Mouse (Mus musculus) mouse trophoblast stem cell (cell line): ENCODE measurements around the gene Hsf5.

Source experiments
- in situ Hi-C, 2 experiments: fragments of 300-500 bp; cut with MseI, MboI; formaldehyde crosslinking; loops; 2 replicates in 1 of 2; 3 replicates in 1 of 2; pipeline ENCODE4 v1.15.1; 2025

Gene Hsf5

GRCm38 (mm10) chr11:87616790-87617474, at the start of gene Hsf5:
Hsf5 (plus strand) TSS chr11:87617164.
- in situ Hi-C loops, result no loop called here

DNA sequence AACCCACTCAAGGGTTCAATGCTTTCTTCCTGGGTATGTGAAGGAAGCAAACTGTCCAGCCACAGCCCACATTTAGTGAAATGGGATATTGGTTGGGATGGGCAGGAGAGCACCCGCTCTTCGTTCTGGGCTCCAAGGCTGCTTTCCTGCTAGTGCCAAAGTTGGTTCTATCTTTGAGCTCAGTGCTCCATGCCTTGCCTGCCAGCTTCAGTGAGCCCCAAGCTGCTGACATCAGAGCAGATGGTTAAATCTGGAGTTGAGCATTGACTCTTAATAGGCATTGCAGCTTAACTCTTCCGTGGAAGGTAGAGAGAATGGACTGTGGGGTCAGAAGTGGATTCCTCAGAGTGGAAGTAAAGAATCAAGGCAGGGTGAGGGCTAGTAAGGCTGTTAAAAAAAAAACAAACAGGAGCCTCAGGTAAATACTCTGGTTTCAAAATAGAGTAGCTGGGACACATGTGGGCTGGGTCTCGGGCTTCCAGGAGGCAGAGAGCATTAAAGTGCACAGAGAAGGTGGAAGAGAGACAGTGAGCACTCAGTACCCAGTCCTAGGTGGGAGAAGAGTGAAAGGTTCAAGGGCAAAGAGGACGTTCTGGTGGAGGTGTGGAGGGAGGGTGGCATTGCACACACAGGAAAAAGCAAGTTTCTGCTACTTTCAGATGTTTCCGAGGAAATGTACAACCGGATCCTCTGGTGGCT, 48.6 kb upstream of the Hsf5 start, which contains the start of gene Sept4:
Gene Sept4 (plus strand): TSS at position 649 of the 699 bp plus-strand sequence.
- in situ Hi-C loops, result no loop called here

GRCm38 (mm10) chr11:87570743-87571142, 46.2 kb upstream of the Hsf5 start:
- in situ Hi-C loops, result no loop called here

- in situ Hi-C loops, result no loop called here
These were observed 45.5 kb upstream of the Hsf5 start for GRCm38 (mm10) chr11:87571361-87571950.

- in situ Hi-C loops, result no loop called here
These were observed 43.2 kb upstream of the Hsf5 start for GRCm38 (mm10) chr11:87573751-87574150.

DNA sequence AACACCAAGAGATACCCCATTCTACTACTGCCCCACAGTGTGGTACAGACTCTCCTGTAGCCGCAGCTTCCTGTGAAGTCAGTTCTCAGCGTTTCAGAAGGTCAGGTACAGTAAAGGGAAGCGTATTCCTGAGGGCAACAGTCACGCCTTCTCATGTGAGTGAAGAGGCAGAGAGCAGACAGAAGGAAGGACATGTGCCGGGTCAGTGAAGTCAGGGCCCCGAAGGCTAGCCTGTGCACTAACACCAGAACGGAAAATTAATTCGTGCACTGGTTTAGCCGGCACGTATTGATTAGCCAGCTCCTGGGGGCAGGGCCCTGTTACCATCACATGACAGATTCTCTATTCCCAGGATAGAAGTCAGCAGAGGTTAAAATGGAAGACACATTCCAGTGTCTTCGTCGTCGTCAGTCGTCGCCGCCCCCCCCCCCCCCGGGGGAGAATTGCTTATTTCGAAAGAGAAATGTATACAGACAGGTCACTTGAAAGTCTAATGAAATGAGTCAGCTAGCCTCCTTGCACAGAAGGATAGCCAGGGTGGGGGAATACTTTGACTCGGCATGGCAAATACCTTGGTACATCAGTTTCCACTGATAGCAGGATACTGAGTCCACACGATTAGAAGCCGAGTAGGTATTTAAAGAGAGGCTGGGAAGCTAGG, 42.3 kb upstream of the Hsf5 start:
- in situ Hi-C loops, result no loop called here

- in situ Hi-C loops, result no loop called here
These were observed 39.2 kb upstream of the Hsf5 start for GRCm38 (mm10) chr11:87577601-87578248.

DNA sequence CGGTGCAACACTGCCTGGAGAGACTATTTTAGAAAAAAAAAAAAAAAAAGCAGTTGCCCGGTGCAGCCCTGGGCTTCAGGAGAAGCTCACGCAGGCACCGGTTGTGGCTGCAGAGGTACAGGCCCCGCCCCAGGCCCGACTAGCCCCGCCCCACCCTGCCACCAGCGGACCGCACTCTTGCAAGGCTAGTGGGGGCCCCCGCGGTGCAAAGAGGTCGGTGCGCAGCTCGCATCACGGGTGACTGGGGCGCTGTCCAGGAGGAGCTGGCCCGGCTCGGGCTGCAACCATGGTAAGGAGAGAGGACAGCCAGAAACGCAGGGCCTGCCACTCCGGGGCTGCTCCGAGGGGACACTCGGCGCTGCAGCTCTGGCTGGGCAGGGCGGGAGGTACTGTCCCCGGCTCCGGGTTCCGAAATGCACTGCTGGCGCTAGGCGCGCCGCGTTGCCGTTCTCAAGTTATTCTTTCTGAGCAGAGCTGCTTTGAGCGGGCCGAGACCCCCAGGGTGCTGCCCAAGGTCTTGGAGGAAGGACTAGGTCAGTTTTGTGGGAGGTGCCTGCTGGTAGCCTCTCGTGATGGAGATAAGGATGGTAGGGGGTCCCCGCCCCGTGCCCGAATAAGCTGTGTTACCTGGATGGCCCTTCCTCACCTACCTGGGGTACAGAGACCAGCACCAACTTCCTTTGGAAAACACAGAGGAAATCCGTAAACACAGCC, 38.6 kb upstream of the Hsf5 start:
- in situ Hi-C loops, result no loop called here

DNA sequence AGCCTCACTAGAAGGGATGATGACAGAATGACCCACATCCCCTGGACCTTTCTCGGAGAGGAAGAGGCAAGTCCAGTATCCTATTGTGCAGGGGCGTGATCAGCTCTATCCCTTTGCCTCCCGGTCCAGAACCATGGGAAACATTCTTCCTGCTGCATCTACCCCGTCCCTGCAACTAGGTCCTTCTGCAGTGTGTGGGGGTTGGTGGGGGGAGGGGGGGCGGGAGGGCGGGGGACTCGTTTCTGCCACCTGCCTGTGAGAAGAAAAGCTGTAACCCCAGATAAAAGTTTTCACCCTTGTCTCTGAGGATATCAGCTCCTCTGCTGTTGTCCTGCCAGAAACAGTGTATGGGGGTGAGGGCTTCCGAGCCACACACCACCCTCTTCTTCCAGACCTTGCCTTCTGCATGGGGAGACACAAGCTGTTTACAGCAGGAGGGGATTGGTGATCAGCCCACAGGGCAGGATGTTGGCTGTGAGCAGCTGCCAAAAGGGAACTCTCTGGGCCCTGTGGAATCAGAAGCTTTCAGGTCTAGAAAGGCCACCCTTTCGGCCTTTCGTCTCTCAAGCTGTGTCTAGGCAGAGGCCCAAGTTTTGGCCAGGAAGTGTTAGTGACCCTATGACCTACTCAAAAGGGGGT, 37.9 kb upstream of the Hsf5 start:
- in situ Hi-C loops, result no loop called here

GRCm38 (mm10) chr11:87579713-87580112, 37.3 kb upstream of the Hsf5 start:
- in situ Hi-C loops, result no loop called here

DNA sequence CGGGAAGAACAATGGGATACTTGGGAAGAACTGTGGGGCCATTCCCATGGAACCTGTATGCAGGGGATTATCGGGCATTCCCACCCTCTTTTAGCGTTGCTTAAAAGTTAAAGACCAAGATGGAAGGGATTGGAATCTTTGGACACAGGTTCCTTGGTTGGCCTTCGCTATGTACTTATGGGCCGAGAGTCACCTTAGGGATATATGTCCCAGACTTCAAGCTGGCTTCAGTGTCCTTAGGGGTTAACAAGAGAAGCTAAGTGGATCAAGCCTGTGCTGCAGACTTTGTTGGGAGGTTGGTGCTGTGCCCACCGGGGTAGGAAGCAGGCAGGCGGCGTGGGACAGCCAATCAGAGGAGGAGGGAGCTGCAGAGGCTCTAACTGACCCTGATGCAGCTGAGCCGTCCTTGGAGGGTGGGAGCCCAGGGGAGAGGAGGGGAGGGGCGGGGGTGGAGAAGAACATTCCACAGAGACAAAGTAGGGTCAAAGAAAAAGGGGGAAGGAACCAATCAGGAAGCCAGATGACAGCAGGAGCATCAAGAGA, 36.4 kb upstream of the Hsf5 start:
- in situ Hi-C loops, result no loop called here

- in situ Hi-C loops, result no loop called here
These were observed 35.7 kb upstream of the Hsf5 start for GRCm38 (mm10) chr11:87581161-87581865.

DNA sequence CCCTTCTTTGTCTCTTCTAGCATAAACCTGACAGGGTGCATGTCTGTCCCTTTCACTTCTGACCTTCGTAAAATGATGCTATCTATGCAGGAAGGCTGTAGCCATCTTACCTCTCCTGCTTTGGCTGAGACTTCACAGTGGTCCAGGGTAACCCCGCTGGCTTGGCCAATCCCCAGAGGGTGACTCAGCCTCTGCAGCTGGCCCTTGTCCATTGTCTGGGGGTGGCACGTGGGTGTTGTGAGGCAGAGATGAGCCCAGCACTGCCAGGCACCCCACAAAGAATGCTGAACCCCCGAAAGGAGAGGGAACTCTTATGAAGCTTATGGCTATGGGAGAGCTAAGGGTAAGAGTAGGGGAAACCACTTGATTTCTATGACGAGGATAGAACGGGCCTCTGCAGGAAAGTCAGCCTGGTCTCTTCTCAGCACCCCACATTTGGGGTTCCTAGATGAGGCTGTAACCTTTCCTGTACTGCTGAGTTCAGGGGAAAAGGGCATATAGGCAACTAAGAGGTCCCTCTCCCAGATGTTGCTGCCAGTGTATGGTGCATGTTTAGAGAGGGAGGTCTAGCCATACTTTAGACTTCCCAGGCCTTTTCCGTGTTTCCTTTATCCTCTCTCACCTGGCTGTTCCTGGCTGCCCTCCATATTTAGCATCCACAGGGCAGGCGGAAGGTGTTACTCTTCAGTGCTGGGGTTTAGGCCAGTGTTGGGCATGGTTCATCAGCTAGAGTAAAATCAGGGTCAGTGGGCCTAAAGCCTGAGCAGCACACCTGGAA, 34.8 kb upstream of the Hsf5 start:
- in situ Hi-C loops, result no loop called here

DNA sequence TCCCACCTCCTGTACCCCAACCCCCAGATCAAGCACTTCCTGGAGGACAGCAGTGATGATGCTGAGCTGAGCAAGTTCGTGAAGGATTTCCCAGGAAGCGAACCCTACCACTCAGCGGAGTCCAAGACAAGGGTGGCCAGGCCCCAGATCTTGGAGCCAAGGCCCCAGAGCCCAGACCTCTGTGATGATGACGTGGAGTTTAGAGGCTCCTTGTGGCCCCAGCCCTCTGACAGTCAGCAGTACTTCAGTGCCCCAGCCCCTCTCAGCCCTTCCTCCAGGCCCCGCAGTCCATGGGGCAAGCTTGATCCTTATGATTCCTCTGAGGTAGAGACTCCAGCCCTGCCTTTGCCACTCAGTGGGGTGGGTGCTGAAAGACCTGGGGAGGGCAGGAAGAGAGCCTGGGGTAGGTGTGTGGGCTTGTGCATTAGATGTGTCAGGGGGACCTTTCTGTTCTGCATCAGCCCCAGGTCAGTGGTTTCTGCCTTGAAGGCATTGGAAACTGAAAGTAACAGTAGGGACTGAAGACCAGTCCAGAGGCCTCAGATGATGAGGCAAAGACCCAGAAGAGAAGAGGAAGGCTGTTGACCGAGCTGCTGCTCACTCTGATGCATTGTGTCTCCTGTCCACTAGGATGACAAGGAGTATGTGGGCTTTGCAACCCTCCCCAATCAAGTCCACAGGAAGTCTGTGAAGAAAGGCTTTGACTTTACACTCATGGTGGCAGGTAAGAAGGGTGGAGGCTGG, 33.5 kb upstream of the Hsf5 start:
- in situ Hi-C loops, result no loop called here

DNA sequence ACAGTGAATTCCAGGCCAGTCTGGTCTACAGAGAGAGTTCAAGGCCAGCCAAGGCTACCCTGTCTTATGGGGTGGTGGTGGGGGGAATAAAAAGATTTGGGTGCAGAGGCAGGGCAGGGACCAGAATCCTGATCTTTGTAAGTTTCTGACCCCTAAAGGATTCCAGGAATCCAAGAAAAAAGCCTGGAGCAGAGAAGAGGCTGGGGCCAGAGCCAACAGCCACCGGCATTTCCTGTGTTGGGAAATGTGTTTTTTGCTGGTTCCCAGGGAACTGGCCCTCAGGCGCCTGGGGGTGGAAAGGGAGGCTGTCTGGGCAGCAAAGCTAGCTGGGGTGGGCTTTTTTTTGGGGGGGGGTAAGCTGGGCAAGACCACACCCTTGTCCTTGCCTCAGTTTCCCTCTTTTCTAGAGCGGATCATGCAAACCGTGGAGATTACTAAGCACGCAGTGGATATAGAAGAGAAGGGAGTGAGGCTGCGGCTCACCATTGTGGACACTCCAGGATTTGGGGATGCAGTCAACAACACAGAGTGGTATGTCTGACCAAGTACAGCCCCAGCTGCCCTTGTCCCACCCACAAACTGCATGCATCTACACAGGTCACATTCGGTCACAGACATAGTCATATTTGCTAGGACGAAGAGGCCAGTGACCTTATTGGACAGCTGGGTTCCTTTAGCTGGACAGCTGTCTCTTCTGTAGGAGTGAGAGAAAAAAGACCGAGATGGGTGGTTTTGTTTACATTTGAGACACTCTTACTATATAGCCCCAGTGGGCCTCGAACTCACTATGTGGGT, 32.1 kb upstream of the Hsf5 start:
- in situ Hi-C loops, result no loop called here

DNA sequence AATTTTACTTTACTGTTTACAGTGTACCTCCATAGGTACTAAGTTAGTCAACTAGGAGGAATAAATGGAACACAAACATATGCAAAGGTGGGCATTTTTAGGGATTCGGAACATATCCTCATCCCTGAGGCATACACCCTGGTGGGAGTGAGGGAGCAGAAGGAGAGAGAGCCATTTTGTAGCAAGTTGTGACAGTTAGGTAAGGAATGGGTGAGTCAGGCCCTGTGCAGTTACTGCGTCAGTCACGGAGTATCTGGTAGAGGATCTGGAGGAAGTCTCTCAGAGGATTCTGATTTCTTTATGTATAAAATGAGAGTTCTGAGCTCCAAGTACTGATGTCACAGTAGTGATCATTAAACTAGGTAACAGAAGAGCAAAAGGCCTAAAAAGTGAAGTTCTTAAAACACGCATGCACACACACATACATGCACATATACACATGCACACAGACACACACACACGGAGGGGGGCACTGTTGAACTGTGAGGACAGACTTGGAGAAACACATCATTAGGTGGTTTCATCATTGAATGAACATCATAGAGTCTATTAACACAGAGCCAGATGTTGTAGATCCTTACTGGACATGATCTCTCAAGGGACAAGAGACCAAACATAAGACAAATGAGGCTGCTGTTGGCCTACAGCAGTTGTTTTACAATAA, 29.6 kb upstream of the Hsf5 start:
- in situ Hi-C loops, result no loop called here

- in situ Hi-C loops, result no loop called here
These were observed 27.4 kb upstream of the Hsf5 start for GRCm38 (mm10) chr11:87589605-87590004.
